Mouse (Mus musculus) limb, embryonic 12.5 days (tissue): ENCODE measurements around the gene Nectin2. TPM values are rescaled to one million over a fixed set of nuclear protein-coding genes. Genes with fewer than 3 reads are reported as not detected.

Experiments
- ATAC-seq: fragments of 200-750 bp; cut with Nextera tagmentation; 2 replicates; pipeline ENCODE4 v1.8.0; 2017; ENCODE audit warnings: low read depth, moderate TSS enrichment; ENCODE audit not compliant: insufficient number of reproducible peaks, insufficient read depth, low FRiP score, low TSS enrichment
- H3K27ac ChIP-seq: fragments of 300-500 bp; sonication (generic); 2 replicates; pipeline ENCODE4 v1.5.1; 2016; ENCODE audit warnings: mild to moderate bottlenecking, moderate library complexity
- H3K27me3 ChIP-seq: fragments of 300-500 bp; sonication (generic); 2 replicates; pipeline ENCODE4 v1.6.1; 2016; ENCODE audit warnings: mild to moderate bottlenecking, moderate library complexity
- H3K36me3 ChIP-seq: fragments of 300-500 bp; sonication (generic); 2 replicates; pipeline ENCODE4 v1.6.1; 2016; ENCODE audit warnings: mild to moderate bottlenecking, moderate library complexity
- H3K4me1 ChIP-seq: fragments of 300-500 bp; sonication (generic); replicated peaks from 2 replicates; pipeline ENCODE4 v1.6.1; 2016
- H3K4me2 ChIP-seq: fragments of 300-500 bp; sonication (generic); 2 replicates; pipeline ENCODE4 v1.6.1; 2016; ENCODE audit warnings: mild to moderate bottlenecking, moderate library complexity
- H3K4me3 ChIP-seq: fragments of 300-500 bp; sonication (generic); replicated peaks from 2 replicates; pipeline ENCODE4 v1.5.1; 2016; ENCODE audit warnings: mild to moderate bottlenecking
- H3K9ac ChIP-seq: fragments of 300-500 bp; sonication (generic); replicated peaks from 2 replicates; pipeline ENCODE4 v1.6.1; 2016; ENCODE audit warnings: mild to moderate bottlenecking, moderate library complexity
- H3K9me3 ChIP-seq: fragments of 300-500 bp; sonication (generic); 2 replicates; pipeline ENCODE4 v1.6.1; 2016; ENCODE audit warnings: mild to moderate bottlenecking, moderate library complexity
- WGBS: fragments of 180-500 bp; shearing (Covaris S2); methylation state at CpG from one replicate; pipeline ENCODE4 v1.1.7; 2016; 5-methylcytosine and 5-hydroxymethylcytosine counted together
- polyA plus RNA-seq: library from polyadenylated mRNA; unstranded; fragments of >200 nt; fragmentation: Nextera tagmentation; extraction: Ambion mirVana; gene quantifications from 2 replicates; pipeline ENCODE4 v1.2.1, GENCODE M21; 2016

The Nectin2 gene
- polyA plus RNA-seq, 1 experiment from 2014 or later, result 65.0 TPM

GRCm38 (mm10) chr7:19783630-19784029, 33.3 kb upstream of the Nectin2 start:
- Histone ChIP-seq H3K4me3 (no peak overlapping the region), H3K4me1 (no peaks in the 10 kb centered on the region; the same call in 1 of the 2 replicates), H3K9ac (no peak overlapping the region), H3K4me2 (no peak overlapping the region), H3K27me3 (peaks cover 8% of the 10 kb centered on the region), H3K36me3 (no peaks in the 10 kb centered on the region), H3K27ac (no peak overlapping the region), H3K9me3 (0 out of 2 replicates have a peak, but pooled peaks cover 5% of the 10 kb centered on the region)
- WGBS, result 73% methylated on average over 8 of the region's 8 CpGs
- no peak for ATAC-seq

DNA sequence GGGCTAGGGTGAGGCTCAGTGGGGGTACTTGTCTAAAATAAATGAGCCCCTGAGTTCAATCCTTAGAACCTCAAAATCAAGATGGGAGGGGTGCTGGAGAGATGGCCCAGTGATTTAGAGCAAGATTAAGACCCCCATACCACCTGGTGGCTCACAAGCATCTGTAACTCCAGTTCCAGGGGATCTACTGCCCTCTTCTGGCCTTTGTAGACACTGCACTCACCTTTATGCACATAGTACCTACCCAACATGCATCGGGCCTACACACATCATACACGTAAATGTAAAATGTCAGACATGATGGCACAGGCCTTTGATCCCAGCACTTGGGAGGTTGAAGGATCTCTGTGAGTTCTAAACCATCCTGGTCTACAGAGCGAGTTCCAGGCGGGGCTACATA, 32.4 kb upstream of the Nectin2 start:
- H3K9me3 ChIP-seq, result 0 out of 2 replicates have a peak, but pooled peaks cover 5% of the 10 kb centered on the region
- no peak overlapping the region for H3K4me3 ChIP-seq
- H3K9ac ChIP-seq, result no peak overlapping the region
- ATAC-seq, result no peak
- 86% methylated on average over 4 of the region's 4 CpGs for WGBS
- no peaks in the 10 kb centered on the region for H3K36me3 ChIP-seq
- H3K4me2 ChIP-seq, result no peak overlapping the region
- H3K27me3 ChIP-seq, result peaks cover 6% of the 10 kb centered on the region; the same call in 1 of the 2 replicates
- H3K4me1 ChIP-seq, result no peaks in the 10 kb centered on the region; the same call in 1 of the 2 replicates
- no peak overlapping the region for H3K27ac ChIP-seq

GRCm38 (mm10) chr7:19781741-19782140, 31.5 kb upstream of the Nectin2 start:
- Histone ChIP-seq H3K9me3 (peaks cover 5% of the 10 kb centered on the region; the same call in 1 of the 2 replicates), H3K4me2 (no peak overlapping the region), H3K4me1 (no peaks in the 10 kb centered on the region; the same call in 1 of the 2 replicates), H3K27ac (no peak overlapping the region), H3K9ac (no peak overlapping the region), H3K4me3 (no peak overlapping the region), H3K36me3 (no peaks in the 10 kb centered on the region), H3K27me3 (peaks cover 6% of the 10 kb centered on the region; the same call in 1 of the 2 replicates)
- ATAC-seq, result no peak
- WGBS, result 89% methylated on average over 7 of the region's 7 CpGs

DNA sequence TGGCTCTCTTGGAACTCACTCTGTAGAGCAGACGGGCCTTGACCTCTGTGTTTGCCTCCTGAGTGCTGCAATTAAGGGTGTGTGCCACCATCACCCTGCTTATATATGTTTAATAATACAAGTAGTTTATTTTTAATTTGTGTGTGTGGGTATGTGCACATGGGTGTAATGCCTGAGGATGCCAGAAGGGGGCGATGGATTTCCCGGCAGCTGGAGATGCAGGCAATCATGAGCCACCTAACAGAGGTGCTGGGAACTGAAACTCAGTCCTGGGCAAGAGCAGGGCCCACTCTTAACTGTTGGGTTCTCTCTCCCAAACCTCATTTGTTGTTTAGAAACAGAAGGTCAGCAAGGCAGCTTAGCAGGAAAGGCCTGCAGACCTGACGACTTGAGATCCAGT, 29.6 kb upstream of the Nectin2 start:
- Histone ChIP-seq H3K27ac (no peak overlapping the region), H3K9ac (no peak overlapping the region), H3K36me3 (no peaks in the 10 kb centered on the region), H3K4me1 (no peaks in the 10 kb centered on the region), H3K9me3 (peaks cover 5% of the 10 kb centered on the region; the same call in 1 of the 2 replicates), H3K27me3 (peaks cover 1% of the 10 kb centered on the region; the same call in 1 of the 2 replicates), H3K4me2 (no peak overlapping the region), H3K4me3 (no peak overlapping the region)
- ATAC-seq, result no peak
- WGBS, result 77% methylated on average over 4 of the region's 4 CpGs

GRCm38 (mm10) chr7:19778645-19779044, 28.4 kb upstream of the Nectin2 start:
- H3K4me2 ChIP-seq, result no peak overlapping the region
- no peaks in the 10 kb centered on the region for H3K27me3 ChIP-seq
- 88% methylated on average over 8 of the region's 8 CpGs for WGBS
- no peak overlapping the region for H3K9ac ChIP-seq
- H3K36me3 ChIP-seq, result no peaks in the 10 kb centered on the region
- H3K4me3 ChIP-seq, result no peak overlapping the region
- H3K4me1 ChIP-seq, result no peaks in the 10 kb centered on the region
- no peak overlapping the region for H3K27ac ChIP-seq
- H3K9me3 ChIP-seq, result peaks cover 5% of the 10 kb centered on the region; the same call in 1 of the 2 replicates
- ATAC-seq, result no peak

GRCm38 (mm10) chr7:19777049-19777723, 26.9 kb upstream of the Nectin2 start:
- ATAC-seq, result no peak
- H3K27ac ChIP-seq, result no peak overlapping the region
- 89% methylated on average over 11 of the region's 11 CpGs for WGBS

DNA sequence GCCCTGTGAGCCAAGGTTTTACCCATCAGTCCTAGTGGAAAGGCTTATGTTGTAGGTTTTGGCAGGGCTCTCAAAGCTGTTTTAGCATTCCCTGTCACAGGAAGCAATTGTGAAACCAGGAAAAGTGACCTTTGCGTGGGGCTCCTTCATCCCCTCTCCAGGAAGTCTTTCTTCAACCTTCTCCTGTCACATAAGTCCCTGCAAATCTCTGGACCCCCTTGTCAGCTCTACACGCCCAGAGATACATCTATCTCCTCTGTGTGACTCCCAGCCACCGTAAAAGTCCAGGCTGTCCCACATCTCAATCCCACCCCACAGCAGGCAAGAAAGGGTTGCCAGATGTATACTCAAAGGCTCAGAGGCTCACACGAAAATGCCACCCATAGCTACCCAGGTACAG, 21.4 kb upstream of the Nectin2 start:
- Histone ChIP-seq H3K27ac (peak overlapping the region; percentile 47; the same call in 1 of the 2 replicates), H3K4me1 (peaks cover 32% of the 10 kb centered on the region), H3K9me3 (no peaks in the 10 kb centered on the region), H3K4me2 (peak overlapping the region; percentile 82), H3K36me3 (no peaks in the 10 kb centered on the region), H3K9ac (no peak overlapping the region), H3K4me3 (no peak overlapping the region), H3K27me3 (peaks cover 36% of the 10 kb centered on the region)
- ATAC-seq, result no peak
- 45% methylated on average over 4 of the region's 4 CpGs for WGBS

More at GRCm38 (mm10) chr7:19777049-19777723, 26.9 kb upstream of the Nectin2 start:
- no peaks in the 10 kb centered on the region for H3K36me3 ChIP-seq
- H3K4me1 ChIP-seq, result no peaks in the 10 kb centered on the region
- H3K4me3 ChIP-seq, result no peak overlapping the region
- no peak overlapping the region for H3K9ac ChIP-seq
- no peak overlapping the region for H3K4me2 ChIP-seq
- no peaks in the 10 kb centered on the region for H3K27me3 ChIP-seq
- H3K9me3 ChIP-seq, result peaks cover 5% of the 10 kb centered on the region; the same call in 1 of the 2 replicates

- 2% methylated on average over 9 of the region's 9 CpGs for WGBS
- H3K27me3 ChIP-seq, result peaks cover 36% of the 10 kb centered on the region
- peak within 1 kb of the TSS; percentile 82 for H3K4me2 ChIP-seq
- H3K4me1 ChIP-seq, result peaks cover 32% of the 10 kb centered on the region
- no peaks in the 10 kb centered on the region for H3K9me3 ChIP-seq
- H3K36me3 ChIP-seq, result 0 out of 2 replicates have a peak, but pooled peaks cover 3% of the 10 kb centered on the region
- H3K9ac ChIP-seq, result peak within 1 kb of the TSS; percentile 71
- peak; percentile 37; the same call in 1 of the 2 replicates for ATAC-seq
- H3K4me3 ChIP-seq, result peak within 1 kb of the TSS; percentile 50
- peak within 1 kb of the TSS; percentile 47; the same call in 1 of the 2 replicates for H3K27ac ChIP-seq
Measured at GRCm38 (mm10) chr7:19770984-19771391, 20.7 kb upstream of the Nectin2 start, which contains the start of gene Bcam. Gene Bcam, minus strand, starts transcription at chr7:19771016.

GRCm38 (mm10) chr7:19770375-19770754, 20.1 kb upstream of the Nectin2 start:
- Histone ChIP-seq H3K27ac (no peak overlapping the region; the same call in 1 of the 2 replicates), H3K27me3 (peaks cover 36% of the 10 kb centered on the region), H3K36me3 (0 out of 2 replicates have a peak, but pooled peaks cover 3% of the 10 kb centered on the region), H3K9ac (peak overlapping the region; percentile 71), H3K4me3 (peak overlapping the region; percentile 50), H3K9me3 (no peaks in the 10 kb centered on the region), H3K4me2 (peak overlapping the region; percentile 82), H3K4me1 (peaks cover 32% of the 10 kb centered on the region)
- peak; percentile 75 for ATAC-seq
- WGBS, result under 1% methylated on average over 28 of the region's 28 CpGs

DNA sequence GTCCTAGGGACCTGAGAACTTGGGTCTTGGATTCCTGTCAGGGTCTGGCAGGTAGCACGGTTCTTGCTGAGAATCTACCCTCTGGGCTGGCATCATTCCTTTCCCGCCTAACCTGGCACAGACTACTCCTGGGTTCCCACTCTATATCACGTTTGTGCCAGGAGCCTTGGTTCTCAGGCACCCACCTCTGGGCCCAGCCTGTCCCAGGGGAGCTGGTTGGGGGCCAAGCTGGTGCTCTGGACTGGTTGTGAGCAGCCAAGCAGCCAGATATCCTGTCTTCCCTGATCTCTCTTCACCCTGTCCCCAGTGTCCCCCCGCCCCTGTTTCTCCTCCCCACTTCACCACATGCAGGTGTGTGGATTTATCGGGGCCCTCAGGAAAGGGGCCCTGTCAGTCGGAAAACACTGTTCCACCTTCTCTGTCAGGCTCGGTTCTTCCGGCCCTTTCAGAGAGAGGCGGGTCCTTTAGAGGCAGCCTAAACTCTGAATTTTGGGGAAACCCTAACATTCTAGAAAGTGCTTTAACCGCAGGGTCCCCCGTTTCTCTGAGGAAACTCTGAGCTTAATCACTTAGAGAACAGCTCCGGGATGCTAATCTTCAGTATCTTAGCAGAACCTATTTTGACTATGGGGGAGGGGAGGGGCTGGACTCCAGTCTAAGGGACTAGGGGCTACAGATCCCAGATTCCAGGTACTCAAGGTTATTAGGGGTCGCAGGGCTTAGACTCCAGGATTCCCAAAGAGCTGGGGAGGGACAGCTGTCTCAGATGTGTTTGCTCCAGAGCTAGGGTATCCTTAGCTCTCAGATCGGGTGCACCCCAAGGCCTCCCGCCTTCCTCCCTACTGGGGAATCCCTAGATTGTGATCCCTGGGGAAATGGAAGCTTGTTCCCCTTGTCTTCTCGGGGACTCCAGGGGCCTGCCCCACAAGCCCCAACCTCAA, 19.4 kb upstream of the Nectin2 start:
- H3K4me3 ChIP-seq, result peak overlapping the region; percentile 50
- H3K9ac ChIP-seq, result peak overlapping the region; percentile 71
- H3K27me3 ChIP-seq, result peaks cover 36% of the 10 kb centered on the region
- 0 out of 2 replicates have a peak, but pooled peaks cover 3% of the 10 kb centered on the region for H3K36me3 ChIP-seq
- 15% methylated on average over 16 of the region's 16 CpGs for WGBS
- H3K27ac ChIP-seq, result peak overlapping the region; percentile 50
- peaks cover 32% of the 10 kb centered on the region for H3K4me1 ChIP-seq
- peak overlapping the region; percentile 82 for H3K4me2 ChIP-seq
- H3K9me3 ChIP-seq, result no peaks in the 10 kb centered on the region
- no peak for ATAC-seq
